Mouse (Mus musculus) C3H10T1/2 (cell line): ENCODE measurements around the gene Gm3286. TPM values are rescaled to one million over a fixed set of nuclear protein-coding genes. Genes with fewer than 3 reads are reported as not detected.

Source experiments
- polyA plus RNA-seq, 2 experiments: library from polyadenylated mRNA; unstranded; fragments of >200 nt; fragmentation: generic; extraction: Trizol; gene quantifications; one replicate each; pipeline ENCODE4 v1.2.1; 2012; ENCODE audit warnings: missing spikeins in 2 of 2

Gene Gm3286
- not detected for polyA plus RNA-seq

GRCm38 (mm10) chr5:95510458-95510857 is at the start of gene Gm3286:
Gene Gm3286, plus strand, starts transcription at chr5:95510758.

Other genes with a start within 250 kb of the Gm3286 start
- gene Gm10424, start 238.0 kb upstream of the Gm3286 start, polyA plus RNA-seq: not detected
- not detected for gene Gm3259, start 204.8 kb upstream of the Gm3286 start, polyA plus RNA-seq
- gene D5Ertd577e, start 54.0 kb upstream of the Gm3286 start, polyA plus RNA-seq: not detected
- not detected for gene Gm7971, start 84.1 kb downstream of the Gm3286 start, polyA plus RNA-seq
- not detected for gene Gm7978, start 225.4 kb downstream of the Gm3286 start, polyA plus RNA-seq
- gene Gm7982, start 231.3 kb downstream of the Gm3286 start, polyA plus RNA-seq: not detected